9 mouse cellular contexts compared by ENCODE assay signal in genomic region chr9:49594876-49595634, GRCm38 (mm10).
A peak's percentile ranks its signal among the peaks of the same experiment; 100 is the strongest.
DNase-seq lines count a peak whose midpoint lies in the region; ATAC-seq lines count a peak whose summit lies in the region.
"Had no signal": no experiment of that assay in that cellular context is flagged by ENCODE, and none has a peak within 500 bp of the region (broad histone marks: within the 10 kb centered on the region; RNA-seq: fewer than 3 reads in every experiment).

No protein-coding gene starts in this region.

- peak overlapping the region; percentile 45; the same call in 1 of the 2 replicates for H3K9ac ChIP-seq in heart, embryonic 13.5 days
- peak overlapping the region; percentile 39 for H3K9ac ChIP-seq in forebrain, embryonic 15.5 days (replicated peaks)
- no peak overlapping the region; the same call in 1 of the 2 replicates for H3K9ac ChIP-seq in midbrain, embryonic 15.5 days

- 25% methylated on average over 7 of the region's 7 CpGs for WGBS in heart, embryonic 13.5 days
- WGBS in forebrain, embryonic 15.5 days = 4% methylated on average over 7 of the region's 7 CpGs
- WGBS in midbrain, embryonic 15.5 days = 10% methylated on average over 7 of the region's 7 CpGs

- H3K4me3 ChIP-seq in heart, embryonic 13.5 days = no peak overlapping the region
- no peak overlapping the region for H3K4me3 ChIP-seq in forebrain, embryonic 15.5 days
- no peak overlapping the region for H3K4me3 ChIP-seq in midbrain, embryonic 15.5 days

- H3K4me2 ChIP-seq in heart, embryonic 13.5 days = peak overlapping the region; percentile 13
- H3K4me2 ChIP-seq in forebrain, embryonic 15.5 days (replicated peaks) = peak overlapping the region; percentile 9; the same call in 1 of the 2 replicates
- H3K4me2 ChIP-seq in midbrain, embryonic 15.5 days = peak overlapping the region; percentile 30

- DNase-seq in heart, postnatal 4 days = no peak
- DNase-seq in cerebellum, postnatal 36 days = peak; percentile 32 to 38
- no peak for DNase-seq in right cerebral cortex, postnatal 14 days
- DNase-seq in embryo, embryonic 10.5 days (ENCODE audit: low spot score) = no peak
- no peak for DNase-seq in spleen, postnatal 14 days (ENCODE audit: low spot score in 2 of 2)
- DNase-seq: thymus, adult 18-20 months had no signal

- no peak for ATAC-seq in heart, embryonic 13.5 days (ENCODE audit: extremely low read depth, insufficient number of reproducible peaks, low FRiP score, low TSS enrichment)
- ATAC-seq in forebrain, embryonic 15.5 days (replicated peaks) = peak; percentile 45
- ATAC-seq in midbrain, embryonic 15.5 days (replicated peaks) = 0 out of 2 replicates have a peak, but pooled peaks have one; percentile 10

- no peaks in the 10 kb centered on the region for H3K9me3 ChIP-seq in heart, embryonic 13.5 days
- no peaks in the 10 kb centered on the region for H3K9me3 ChIP-seq in forebrain, embryonic 15.5 days
- no peaks in the 10 kb centered on the region for H3K9me3 ChIP-seq in midbrain, embryonic 15.5 days

- H3K27ac ChIP-seq in heart, embryonic 13.5 days (replicated peaks) = peak overlapping the region; percentile 38; the same call in 1 of the 2 replicates
- peak overlapping the region; percentile 72 for H3K27ac ChIP-seq in forebrain, embryonic 15.5 days (replicated peaks)
- H3K27ac ChIP-seq in midbrain, embryonic 15.5 days = peak overlapping the region; percentile 82

- H3K27me3 ChIP-seq in heart, embryonic 13.5 days (replicated peaks) = no peaks in the 10 kb centered on the region
- H3K27me3 ChIP-seq in forebrain, embryonic 15.5 days = no peaks in the 10 kb centered on the region
- H3K27me3 ChIP-seq in midbrain, embryonic 15.5 days (replicated peaks) = no peaks in the 10 kb centered on the region

- peaks cover 48% of the 10 kb centered on the region for H3K4me1 ChIP-seq in heart, embryonic 13.5 days
- H3K4me1 ChIP-seq in forebrain, embryonic 15.5 days = peaks cover 72% of the 10 kb centered on the region
- H3K4me1 ChIP-seq in midbrain, embryonic 15.5 days = peaks cover 71% of the 10 kb centered on the region

- H3K36me3 ChIP-seq in heart, embryonic 13.5 days = no peaks in the 10 kb centered on the region
- no peaks in the 10 kb centered on the region for H3K36me3 ChIP-seq in forebrain, embryonic 15.5 days
- no peaks in the 10 kb centered on the region for H3K36me3 ChIP-seq in midbrain, embryonic 15.5 days (replicated peaks)

Comparison
In these comparisons a context has a peak if more than half of its experiments do, and no peak if none do; other contexts are left out.
1. DNase-seq: peak in cerebellum, postnatal 36 days (2 of 2); none in heart, postnatal 4 days (single experiment), right cerebral cortex, postnatal 14 days (single experiment), embryo, embryonic 10.5 days (single experiment) and spleen, postnatal 14 days (0 of 2).
2. Peak in every context shown above with its lines, with median percentiles within 50 percentile points of each other: H3K27ac ChIP-seq and H3K4me2 ChIP-seq.